Mouse (Mus musculus) embryonic stem cell, embryonic (primary cell): ENCODE measurements at regions not wholly inside any gene's neighbourhood (a gene's known extent, or its start where the extent isn't known, plus 50 kb on each side); places are given as distances from the start of the nearest gene placed in this dataset.

Source experiments
- CTCF ChIA-PET, 4 experiments: fragments of 300-600 bp in 2 of 4; fragments of 350-600 bp in 2 of 4; sonication (Branson Sonifier 250); formaldehyde crosslinking; loops; one replicate each; lab custom pipeline; 2022; ENCODE audit warnings: inconsistent platforms in 2 of 4; lab: Charles Lee
- POLR2A ChIA-PET, 4 experiments: fragments of 300-600 bp in 2 of 4; fragments of 350-600 bp in 2 of 4; sonication (Branson Sonifier 250); formaldehyde crosslinking; loops; one replicate each; lab custom pipeline; 2022; ENCODE audit warnings: antibody characterized with exemption in 4 of 4, inconsistent platforms in 1 of 4; lab: Charles Lee

DNA sequence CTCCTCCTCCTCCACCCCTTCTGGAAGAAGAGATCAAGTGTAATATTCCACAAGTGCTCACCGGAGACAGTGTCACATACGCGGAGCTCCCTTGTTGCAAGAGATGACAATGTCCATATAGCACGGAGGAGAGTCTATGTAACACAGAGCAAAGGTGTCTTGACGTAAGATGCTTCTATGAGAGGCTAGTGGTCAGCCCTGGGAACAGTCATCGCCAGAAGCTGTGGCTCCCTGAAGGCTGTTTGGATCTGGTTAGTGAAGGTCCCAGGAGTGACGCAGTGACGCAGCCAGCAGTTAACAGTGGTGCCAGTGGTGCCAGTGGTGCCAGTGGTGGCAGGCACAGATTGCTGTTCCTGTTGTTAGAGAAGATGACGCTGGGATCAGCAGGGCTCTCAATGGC, 66.9 kb downstream of the Twistnb start:
- CTCF ChIA-PET, result no interaction called here
- POLR2A ChIA-PET, result no interaction called here

DNA sequence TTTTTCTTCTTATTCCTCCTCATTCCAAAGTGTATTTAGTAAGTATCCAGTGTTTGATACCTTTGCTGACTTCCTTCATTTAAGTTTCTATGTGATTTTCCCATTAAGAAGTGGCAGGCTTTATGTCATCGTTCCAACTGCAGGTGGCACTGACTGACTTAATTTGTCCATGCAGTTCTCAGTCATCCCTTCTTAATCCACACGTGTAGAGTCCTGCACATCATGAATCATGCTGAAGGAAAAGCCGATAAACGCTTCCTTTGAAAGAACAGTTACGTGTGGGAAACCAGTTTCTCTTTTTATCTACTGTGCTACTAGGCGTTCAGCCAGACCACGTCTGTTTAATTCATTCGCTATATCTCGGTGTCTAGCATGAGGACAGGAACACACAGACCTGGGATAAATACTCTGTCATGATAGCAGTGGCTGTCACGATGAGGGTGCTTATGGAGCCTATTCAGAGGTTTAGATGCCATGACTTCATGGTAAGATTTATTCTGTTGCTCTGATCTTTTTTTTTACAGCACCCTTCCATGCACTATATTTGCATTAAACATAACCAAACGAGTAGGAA, 68.0 kb downstream of the Twistnb start:
- POLR2A ChIA-PET, result no interaction called here
- CTCF ChIA-PET, result no interaction called here

DNA sequence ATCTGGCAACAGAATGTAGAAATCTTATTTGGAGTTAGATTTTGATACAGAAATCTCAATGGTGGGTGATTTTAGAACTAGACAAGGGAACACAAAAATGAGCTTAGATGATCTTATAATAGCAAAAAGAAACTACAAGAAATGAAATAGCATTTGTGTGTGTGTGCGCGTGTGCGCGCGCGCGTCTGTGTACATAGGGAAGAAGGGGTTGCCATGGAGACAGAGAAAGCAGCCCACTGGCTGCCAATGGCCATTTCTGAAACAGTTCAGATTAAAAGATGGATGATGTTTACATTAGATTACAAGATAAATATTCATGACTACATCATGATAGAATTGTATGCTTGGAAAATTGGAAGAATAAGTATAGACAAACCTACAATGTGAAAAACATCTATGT, 112.1 kb downstream of the Twistnb start:
- CTCF ChIA-PET, result no interaction called here

DNA sequence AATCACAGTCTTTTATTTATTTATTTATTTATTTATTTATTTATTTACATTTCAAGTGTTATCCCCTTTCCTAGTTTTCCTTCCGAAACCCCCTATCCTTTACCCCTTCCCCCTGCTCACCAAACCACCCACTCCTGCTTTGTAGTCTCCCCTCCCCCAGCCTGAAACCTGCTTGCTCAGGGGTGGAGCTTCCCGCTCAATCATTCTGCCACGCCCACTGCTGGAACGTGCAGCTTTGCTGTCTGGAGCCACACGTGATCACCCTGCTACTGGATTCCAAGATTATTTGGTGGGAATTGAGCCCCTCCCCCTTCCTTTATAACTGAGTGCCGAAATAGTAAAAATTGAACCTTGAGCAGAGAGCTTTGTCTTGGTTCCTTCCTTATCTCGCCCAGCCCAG, 122.2 kb downstream of the Twistnb start:
- ChIA-PET POLR2A (interaction anchor here in 3 of 4 experiments (0.9 to 1.5 kb wide), 3 partner anchors 9 to 123 kb away, joined by 3 to 4 read pairs (median 3); partner anchors contain the start of gene Twistnb (in 1 of the 3)), CTCF (interaction anchor here in 1 of 4 experiments (0.6 kb wide), 1 partner anchor 983 kb away, joined by 3 read pairs; no protein-coding TSS in a partner anchor)

More for the DNA sequence above, 112.1 kb downstream of the Twistnb start:
- POLR2A ChIA-PET, result no interaction called here

DNA sequence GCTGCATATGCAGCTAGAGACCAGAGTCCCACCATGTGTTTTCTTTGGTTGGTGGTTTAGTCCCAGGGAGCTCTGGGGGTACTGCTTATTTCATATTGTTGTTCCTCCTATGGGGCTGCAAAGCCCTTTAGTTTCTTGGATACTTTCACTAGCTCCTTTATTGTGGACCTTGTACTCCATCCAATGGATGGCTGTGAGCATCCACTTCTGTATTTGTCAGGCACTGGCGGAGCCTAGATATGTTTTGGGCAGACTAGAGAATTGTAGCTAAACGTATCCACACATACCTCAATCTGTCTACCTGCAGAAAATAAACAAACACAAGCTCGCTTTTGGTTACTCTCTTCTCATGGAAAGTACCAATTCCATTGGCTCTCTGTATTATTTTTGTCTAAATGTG, 122.8 kb downstream of the Twistnb start:
- POLR2A ChIA-PET, result interaction anchor here (0.6 to 1.5 kb wide), 5 partner anchors 8 to 1133 kb away, joined by 3 to 9 read pairs (median 3); partner anchors contain the start of gene Twistnb (in 1 of the 4)
- CTCF ChIA-PET, result interaction anchor here in 1 of 4 experiments (0.6 kb wide), 2 partner anchors 96 to 984 kb away, joined by 3 to 5 read pairs; no protein-coding TSS in a partner anchor

DNA sequence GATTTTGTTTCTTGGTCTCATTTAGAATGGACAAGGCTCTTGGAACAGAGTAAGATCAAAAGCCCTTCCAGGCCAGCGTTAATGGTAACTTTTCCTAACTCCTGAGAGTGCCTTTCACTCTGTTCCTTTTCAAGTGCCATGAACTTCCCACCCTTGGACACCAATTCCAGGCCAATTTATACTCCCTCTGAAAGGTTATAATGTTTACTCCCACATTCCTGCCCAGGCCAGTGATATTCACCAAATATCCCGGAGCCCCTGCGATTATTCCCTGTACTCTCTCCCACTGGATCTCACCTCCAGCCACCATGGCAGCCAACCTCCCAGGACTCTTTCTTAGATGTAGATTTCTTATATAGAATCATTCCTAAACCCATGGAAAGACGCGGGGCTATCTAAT, 123.2 kb downstream of the Twistnb start:
- ChIA-PET CTCF (interaction anchor here in 1 of 4 experiments (0.6 kb wide), 1 partner anchor 97 kb away, joined by 5 read pairs; no protein-coding TSS in a partner anchor), POLR2A (interaction anchor here in 3 of 4 experiments (0.6 to 1.9 kb wide), 5 partner anchors 10 to 1134 kb away, joined by 3 to 9 read pairs (median 4); partner anchors contain the start of gene Twistnb (in 1 of the 3))

DNA sequence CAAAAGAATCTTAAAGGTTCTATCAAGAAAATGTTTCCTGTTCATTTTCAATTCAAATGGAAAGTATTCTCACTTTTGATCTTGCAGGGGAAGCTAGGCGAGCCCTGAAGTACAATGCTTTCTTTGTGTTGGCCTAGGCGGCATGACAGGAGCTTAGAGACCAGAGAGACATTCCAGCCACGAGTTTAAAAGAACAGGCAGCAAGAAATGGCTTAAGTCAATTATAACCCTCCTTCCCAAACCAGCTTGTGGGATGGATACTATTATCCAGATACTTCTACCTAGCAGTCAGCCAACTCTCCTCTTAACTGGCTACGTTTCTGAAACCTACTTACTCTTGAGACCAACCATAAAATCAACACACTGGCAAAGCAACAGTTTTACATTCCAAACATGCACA, 124.3 kb downstream of the Twistnb start:
- ChIA-PET POLR2A (interaction anchor here in 1 of 4 experiments (0.9 to 1.9 kb wide), 4 partner anchors 8 to 125 kb away, joined by 3 to 4 read pairs (median 4); partner anchors contain the start of gene Twistnb), CTCF (interaction anchor here in 2 of 4 experiments (0.5 to 1.0 kb wide), 3 partner anchors 52 to 174 kb away, joined by 3 read pairs; no protein-coding TSS in a partner anchor)

DNA sequence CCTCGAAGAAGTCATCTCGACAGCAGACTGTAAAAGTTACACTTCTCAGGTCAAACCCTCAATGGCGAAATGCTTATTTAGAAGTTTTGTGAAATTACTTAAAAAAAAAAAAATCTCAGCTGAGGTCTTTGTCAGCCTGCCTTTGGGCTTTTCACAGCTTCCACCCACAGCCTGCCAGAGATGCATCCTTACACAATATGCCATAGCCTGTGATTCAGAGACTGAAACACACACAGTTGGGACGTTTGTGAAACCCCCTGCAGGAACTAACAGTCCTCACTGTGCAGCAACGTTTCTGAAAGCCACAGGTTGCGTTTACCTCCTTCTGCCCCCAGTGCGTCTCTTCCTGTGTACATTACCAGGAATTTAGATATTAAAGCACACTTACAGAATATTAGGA, 131.7 kb downstream of the Twistnb start:
- ChIA-PET CTCF (no interaction called here), POLR2A (no interaction called here)

DNA sequence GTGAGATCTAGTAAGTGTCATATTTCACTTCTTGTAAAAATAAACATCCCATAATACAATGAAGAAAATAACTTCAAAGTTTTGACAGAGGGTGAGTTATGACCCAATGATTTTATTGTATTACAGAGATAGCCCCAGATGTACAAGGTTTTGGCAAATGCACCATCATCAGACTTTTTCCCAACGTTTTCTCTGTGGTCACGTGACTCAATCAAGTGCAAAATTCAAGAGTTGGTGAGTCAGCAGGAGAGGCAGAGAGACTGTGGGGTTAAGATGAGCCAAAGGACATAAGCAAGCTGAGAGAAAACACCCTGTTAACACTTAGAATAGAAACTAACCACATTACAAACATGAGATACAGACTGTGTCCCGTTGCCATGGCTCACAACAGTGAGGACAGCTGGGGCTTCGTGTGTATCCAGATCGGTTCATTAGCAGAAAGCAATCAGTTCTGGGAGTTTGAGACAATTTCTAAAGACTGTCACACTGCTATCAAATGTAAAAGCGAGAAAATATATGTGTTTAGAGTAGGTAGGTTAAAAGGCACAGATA, 148.5 kb downstream of the Twistnb start:
- POLR2A ChIA-PET, result no interaction called here
- CTCF ChIA-PET, result no interaction called here

DNA sequence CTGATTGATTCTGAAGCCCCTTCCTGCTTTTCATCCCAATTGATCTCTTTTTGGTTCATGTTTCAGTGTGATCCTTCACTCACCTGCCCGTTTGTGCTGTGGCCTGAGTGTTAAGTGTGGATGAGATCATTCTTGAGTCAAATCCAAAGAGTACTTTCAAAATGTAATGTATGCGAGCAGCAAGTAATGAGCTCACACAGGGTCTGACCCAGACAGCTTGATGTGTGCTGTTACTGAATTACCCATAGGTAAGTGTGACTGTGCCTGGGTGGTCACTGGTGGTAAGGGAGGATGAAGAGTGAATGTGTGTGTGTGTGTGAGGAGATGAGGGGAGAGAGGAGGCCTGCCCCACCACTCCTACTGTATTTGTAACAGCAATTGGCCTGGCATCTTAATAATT, 151.4 kb downstream of the Twistnb start:
- CTCF ChIA-PET, result no interaction called here
- POLR2A ChIA-PET, result no interaction called here

DNA sequence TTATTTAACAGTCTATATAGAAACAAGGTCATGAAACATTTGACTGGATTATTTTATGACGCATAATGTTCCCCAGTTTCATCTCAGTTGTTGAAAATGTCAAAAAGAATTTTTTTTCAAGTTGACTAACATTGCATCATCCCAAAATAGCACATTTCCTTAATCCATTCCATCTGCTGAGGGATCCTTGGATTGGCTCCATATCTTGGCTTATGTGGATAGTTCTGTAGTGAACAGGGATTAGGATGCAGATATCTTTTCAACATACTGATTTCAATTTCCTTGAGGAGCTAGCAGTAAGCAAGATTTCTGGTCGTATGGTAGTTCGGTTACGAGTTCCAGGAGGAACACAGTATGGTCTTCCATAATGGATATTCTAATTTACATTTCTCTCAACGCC, 161.6 kb downstream of the Twistnb start:
- CTCF ChIA-PET, result no interaction called here
- POLR2A ChIA-PET, result no interaction called here

DNA sequence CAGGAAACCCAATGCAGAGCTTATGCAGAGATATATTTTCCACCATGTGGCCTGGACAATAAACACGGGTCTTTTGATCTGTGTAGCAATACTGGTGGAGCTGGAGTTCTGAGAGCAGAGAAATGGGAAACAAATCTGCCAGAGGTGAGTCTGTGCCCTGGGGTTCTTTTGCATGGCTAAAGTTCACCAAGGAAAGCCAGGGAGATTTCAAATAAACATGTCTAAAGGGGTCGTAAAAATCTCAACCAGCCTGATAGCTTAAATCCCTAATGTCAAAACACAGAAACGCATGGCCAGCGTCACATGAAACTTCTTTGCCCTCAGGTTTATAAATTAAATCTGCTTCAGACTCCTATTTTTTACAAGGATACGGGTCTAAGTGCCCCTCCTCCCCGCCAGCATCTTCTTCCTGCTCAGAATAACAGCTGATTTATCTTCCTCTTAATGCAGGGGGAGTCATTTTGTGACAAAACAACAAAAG, 163.0 kb downstream of the Twistnb start:
- CTCF ChIA-PET, result interaction anchor here in 2 of 4 experiments (1.1 kb wide), 2 partner anchors 13 to 163 kb away, joined by 5 read pairs; partner anchors contain the start of gene Twistnb (in 1 of the 2)
- POLR2A ChIA-PET, result interaction anchor here in 1 of 4 experiments (1.2 kb wide), 1 partner anchor 13 kb away, joined by 3 read pairs; no protein-coding TSS in a partner anchor

DNA sequence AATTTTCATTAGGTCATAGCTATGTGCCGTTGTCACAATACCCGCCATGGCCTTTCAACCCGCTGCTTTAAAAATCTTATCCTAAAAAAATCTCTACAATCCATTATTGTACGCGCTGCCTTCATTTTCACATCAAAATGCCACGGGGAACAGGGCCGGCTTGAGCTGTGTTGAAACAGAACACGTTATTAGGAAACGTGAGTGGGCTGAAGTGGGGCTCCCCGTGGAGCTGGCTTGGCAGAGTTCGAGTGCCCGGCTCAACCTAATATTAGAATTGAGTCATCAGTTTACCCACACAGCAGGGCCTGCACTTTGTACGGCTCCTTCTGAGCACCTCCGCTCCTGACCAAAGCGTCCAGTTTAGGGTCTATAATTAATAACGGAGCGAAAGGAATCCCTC, 163.5 kb downstream of the Twistnb start:
- POLR2A ChIA-PET, result no interaction called here
- CTCF ChIA-PET, result interaction anchor here in 3 of 4 experiments (0.5 to 1.1 kb wide), 4 partner anchors 13 to 566 kb away, joined by 3 to 5 read pairs (median 4); partner anchors contain the start of gene Twistnb (in 1 of the 3)

DNA sequence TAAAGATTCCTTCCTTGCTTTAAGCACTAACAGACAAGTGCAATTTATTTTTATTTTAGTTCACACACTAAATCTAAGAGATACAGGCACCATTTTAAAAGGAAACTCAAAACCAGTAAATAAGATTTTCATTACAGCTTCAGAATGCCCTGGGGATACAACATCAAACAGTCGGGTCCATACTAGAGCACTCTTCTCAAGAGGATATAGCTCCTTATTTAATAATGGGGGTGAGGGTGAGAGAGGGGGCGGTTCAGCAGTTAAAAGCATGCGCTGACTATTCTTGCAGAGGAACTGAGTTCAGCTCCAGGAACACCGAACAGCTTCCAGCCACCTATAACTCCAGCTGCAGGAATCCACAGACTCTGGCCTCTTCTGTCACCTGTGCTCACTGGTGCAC, 164.2 kb downstream of the Twistnb start:
- POLR2A ChIA-PET, result interaction anchor here in 2 of 4 experiments (0.7 kb wide), 2 partner anchors 21 to 105 kb away, joined by 3 to 4 read pairs; no protein-coding TSS in a partner anchor
- CTCF ChIA-PET, result interaction anchor here in 1 of 4 experiments (0.9 kb wide), 1 partner anchor 566 kb away, joined by 3 read pairs; no protein-coding TSS in a partner anchor

DNA sequence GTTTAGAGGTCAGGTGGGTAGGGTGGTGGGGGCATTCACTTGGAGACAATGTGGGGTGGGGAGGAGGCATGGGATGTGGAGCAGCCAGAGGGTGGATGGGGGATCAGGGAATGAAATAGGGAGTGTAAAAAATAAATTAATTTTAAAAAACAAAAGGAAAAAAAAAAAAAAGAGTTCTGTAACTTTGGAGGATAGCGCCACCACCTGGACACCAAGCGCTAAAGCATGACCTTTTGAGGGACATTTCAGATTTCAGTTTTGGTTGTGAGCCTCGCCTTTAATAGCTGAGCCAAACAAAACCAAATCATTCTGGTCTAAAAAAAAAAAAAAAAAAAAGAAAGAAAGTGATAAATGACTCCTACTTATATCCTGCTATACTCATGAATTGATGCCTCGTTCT, 176.0 kb downstream of the Twistnb start:
- POLR2A ChIA-PET, result interaction anchor here in 1 of 4 experiments (0.6 kb wide), 1 partner anchor 41 kb away, joined by 3 read pairs; no protein-coding TSS in a partner anchor
- CTCF ChIA-PET, result interaction anchor here (0.6 to 2.2 kb wide), 23 partner anchors 8 to 1651 kb away, joined by 3 to 8 read pairs (median 3); no protein-coding TSS in a partner anchor

DNA sequence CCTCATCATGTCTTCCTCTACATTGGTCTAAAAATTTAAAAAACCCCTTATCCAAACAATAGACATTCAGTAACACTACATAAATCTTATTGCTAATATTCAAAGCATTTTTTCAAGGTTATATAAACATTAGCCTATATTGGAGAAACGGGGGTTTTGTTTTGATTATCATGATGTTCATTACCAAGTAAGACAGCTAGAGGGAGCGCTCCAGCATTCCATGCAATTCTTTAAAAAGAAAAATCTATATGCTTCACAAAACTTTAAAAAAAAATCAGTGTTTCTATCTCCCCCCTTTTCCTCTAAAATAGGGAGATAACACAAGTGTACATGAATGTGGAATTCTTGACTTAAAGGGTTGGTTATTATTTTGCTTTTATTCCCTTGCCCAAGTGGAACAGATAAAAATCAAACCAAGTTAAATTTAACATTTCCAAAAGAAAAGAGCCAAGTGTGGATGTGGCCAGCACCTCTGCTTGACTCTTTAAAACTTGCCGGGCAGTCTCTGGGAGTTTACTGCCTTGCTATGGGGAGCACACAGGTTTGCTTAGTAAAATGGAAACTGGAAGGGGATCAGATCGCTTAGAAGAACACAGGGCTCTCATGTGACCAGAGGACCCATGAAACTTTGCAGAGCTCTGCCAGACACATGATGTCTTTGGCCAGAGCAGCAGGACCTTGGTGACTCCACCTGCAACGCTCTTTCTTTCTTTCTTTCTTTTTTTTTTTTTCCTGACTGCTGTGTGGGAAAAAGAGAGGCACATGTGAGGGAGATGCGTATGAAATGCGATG, 178.6 kb downstream of the Twistnb start:
- CTCF ChIA-PET, result interaction anchor here in 2 of 4 experiments (0.7 kb wide), 2 partner anchors 14 to 1114 kb away, joined by 4 read pairs; no protein-coding TSS in a partner anchor
- POLR2A ChIA-PET, result interaction anchor here in 1 of 4 experiments (0.6 kb wide), 1 partner anchor 1058 kb away, joined by 3 read pairs; no protein-coding TSS in a partner anchor

DNA sequence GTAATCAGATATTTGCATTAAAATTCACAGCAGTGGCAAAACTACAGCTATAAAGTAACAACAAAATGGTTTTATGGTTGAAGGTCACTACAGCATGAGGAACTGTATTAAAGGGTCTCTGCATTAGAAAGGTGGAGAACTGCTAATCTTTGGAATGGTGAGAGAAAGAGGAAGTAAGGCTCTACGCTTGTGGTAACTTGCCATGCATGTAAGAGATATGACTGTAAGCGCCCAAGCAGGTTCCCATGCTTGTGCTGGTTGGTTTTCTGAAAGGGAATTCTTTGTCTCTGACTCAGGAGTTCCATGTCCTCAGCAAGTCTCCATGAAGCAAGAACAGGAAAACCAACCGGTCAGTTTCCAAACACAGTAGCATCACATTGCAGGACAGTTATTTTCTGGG, 182.9 kb downstream of the Twistnb start:
- ChIA-PET POLR2A (no interaction called here), CTCF (no interaction called here)

DNA sequence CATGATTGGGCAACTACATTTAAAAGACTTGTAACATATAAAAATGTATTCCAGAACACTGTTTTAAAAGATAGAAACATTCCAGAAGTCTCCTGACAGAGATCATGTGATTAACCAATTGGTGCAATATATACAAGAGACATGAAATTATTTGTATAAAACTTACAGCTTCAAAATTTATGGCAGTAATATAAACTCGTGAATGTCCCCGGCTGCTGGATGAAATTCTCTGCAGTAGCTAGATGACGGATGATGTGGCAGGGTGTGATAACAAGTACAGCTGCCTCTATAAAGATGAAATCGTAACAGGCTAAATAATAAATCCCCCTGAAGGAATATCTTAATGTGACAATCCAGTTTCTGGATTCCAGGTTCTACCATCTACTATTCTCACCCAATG, 191.0 kb downstream of the Twistnb start:
- ChIA-PET POLR2A (no interaction called here), CTCF (no interaction called here)
